Mouse (Mus musculus): ENCODE data around the gene 0610010F05Rik. TPM values are rescaled to one million over a fixed set of nuclear protein-coding genes. Genes with fewer than 3 reads are reported as not detected.

The 0610010F05Rik gene
- 20.6 and 24.0 TPM in 2 replicates for polyA plus RNA-seq (2021; fragmentation: Nextera tagmentation)
- long read RNA-seq, experiment 1, full-length matches to known transcripts, result 5 of 57 reads
- long read RNA-seq, experiment 1, partial matches to known transcripts, result 36 of 57 reads
- long read RNA-seq, experiment 1, other reads (novel, unspliced or antisense), result 16 of 57 reads
- long read RNA-seq, experiment 2, full-length matches to known transcripts, result 155 of 252 reads
- long read RNA-seq, experiment 2, partial matches to known transcripts, result 45 of 252 reads
- long read RNA-seq, experiment 2, other reads (novel, unspliced or antisense), result 52 of 252 reads

GRCm38 (mm10) chr11:23632945-23633878, at the start of gene 0610010F05Rik:
Gene 0610010F05Rik (minus strand): TSS chr11:23633639.

DNA sequence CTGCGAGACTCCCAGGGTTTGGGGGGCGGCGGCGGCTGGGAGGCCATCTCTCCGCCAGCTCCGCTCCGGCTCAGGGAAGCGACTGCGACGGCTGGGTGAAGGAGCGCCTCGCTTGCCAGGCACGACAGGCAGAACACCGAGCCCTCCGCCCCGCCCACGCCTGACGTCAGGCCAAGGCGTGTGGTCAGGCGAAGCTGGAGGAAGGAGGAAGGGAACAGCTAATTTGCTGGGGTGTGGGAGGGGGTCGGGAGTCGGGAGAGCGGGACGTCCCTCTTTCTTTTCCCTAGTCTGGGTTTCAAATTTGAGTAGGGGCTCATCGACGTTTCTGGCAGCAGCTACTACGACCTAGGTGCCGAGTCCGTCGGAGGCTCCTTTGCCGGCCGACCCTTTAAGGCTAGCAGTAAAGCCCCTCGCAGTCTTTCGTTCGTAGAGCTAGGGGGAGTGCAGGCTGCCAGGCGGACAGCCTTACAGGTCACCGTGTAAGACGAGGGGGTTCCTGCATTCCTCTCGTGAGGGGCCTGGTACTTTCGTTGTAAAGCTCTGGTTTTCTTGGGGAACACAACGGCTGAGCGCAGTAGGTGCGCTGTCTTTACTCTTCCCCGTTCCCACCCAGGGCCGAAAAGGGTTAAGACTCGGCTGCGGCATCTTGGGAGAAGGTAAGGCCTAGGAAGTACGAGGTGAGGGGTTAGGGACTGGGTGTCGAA, 32.5 kb upstream of the 0610010F05Rik start, which contains the start of gene Pex13:
Pex13 (minus strand) TSS at position 162 of the 704 bp plus-strand sequence.

DNA sequence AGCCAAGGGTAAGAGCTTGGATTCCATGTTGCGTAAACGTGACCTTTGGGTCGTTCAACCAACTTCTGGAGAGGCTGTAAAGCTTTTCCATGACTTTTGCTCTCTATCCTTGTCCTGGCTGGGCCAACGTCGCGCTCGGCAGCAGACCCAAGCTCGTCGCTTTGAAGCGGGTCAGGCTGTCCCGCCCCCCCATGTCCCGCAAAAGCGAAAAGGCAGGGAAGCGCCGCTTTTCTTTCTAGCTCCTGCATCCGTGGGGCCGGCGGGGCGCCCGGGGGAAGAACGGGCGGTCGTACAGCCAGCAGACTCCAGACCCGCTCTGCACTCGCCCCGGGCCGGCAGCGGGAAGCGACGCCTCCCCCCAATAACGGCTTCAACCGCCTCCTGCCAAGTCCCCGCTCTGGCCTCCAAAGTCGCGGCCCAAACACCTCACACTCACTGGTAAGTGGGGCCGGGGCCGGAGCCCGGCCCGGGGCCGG, 31.9 kb upstream of the 0610010F05Rik start, which contains the start of gene Pus10:
Pus10 (plus strand) TSS at position 364 of the 476 bp plus-strand sequence.

DNA sequence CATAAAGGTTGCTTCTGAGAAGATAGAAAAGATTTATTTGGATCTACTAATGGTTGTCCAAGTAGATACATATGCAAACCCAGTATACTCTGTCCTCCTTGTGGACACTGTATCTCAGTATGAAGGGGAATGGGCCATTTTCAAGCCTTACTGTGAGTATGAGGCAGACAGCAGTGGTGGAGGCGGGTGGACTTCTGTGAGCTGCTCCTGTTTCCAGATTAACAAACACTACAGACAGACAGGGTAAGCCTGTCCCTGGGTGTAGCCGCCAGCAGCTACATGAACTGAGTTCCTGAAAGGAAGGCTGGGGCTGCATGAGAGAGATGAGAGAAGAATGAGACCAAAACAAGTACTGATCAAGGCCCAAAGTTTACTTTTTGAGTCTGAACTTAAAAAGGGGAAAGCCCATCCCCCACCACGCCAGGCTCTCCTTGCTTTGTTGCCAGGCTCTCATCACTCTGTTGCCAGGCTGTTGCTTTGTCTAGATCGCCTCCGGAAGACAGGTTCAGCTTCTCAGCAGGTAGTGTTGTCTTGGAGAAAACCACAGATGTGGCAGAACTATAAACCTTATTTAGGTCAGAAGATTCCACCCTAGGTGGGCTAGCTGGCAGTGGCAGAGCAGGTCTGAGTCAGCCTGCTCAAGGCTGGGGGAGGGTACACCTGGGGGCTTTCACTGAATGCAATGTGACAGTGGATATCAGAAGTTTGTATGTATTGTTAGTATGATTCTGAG, 112.8 kb downstream of the 0610010F05Rik start, which contains the start of gene 1700093K21Rik:
1700093K21Rik (minus strand) TSS at position 683 of the 733 bp plus-strand sequence.

Other genes with a start within 250 kb of the 0610010F05Rik start
- 12.2 and 13.2 TPM in 2 replicates for gene Ahsa2, start 135.6 kb downstream of the 0610010F05Rik start, polyA plus RNA-seq (2021; fragmentation: Nextera tagmentation)
- gene 1700093K21Rik, start 112.5 kb downstream of the 0610010F05Rik start, polyA plus RNA-seq (2021; fragmentation: Nextera tagmentation), result not detected in 2 replicates
- 2.0 and 2.6 TPM in 2 replicates for gene Pus10, start 32.0 kb upstream of the 0610010F05Rik start, polyA plus RNA-seq (2021; fragmentation: Nextera tagmentation)
- 24.2 and 25.7 TPM in 2 replicates for gene Pex13, start 32.3 kb upstream of the 0610010F05Rik start, polyA plus RNA-seq (2021; fragmentation: Nextera tagmentation)
- gene Rel, start 137.3 kb upstream of the 0610010F05Rik start, polyA plus RNA-seq (2021; fragmentation: Nextera tagmentation), result 0.63 and 0.67 TPM in 2 replicates